Mouse (Mus musculus): ENCODE results near the gene Myh7b.
"Not testable (repeated sequence)": the region's sequence is repeated elsewhere in the genome, so short reads cannot be mapped to it uniquely, and the experiment has no call there.

The Myh7b gene

DNA sequence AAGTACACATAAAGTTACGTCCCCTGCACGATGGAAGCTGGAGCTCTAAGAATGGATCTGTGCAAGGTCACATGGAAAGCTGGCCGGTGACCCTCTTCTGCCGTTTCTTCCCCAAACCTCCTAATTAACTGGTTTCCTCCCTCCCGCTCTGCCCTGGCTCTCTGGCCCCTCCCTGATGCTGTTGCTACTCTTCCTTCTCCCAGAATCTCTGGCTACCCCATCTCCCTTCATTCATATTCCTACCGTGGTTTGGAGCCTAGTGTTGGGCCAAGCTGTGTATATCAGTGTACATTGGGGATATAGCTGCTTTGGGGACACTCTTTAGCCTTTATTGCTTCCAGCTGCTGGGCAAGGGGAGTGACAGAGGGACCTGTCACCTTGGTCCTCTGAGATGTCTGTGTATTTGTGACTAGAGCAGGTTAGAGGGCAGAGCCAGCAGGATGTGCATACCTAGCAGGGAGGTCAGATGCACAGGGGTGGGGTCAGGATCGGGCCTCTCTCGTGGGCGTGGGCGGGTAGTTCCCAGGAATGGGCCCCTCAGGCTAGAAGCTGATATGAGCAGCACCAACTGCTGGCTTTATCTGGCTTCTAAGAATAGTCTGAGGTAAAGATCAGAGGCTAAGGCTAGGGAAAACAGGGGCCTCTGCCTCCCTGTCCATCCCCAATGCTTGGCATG is 6.3 kb upstream of the Myh7b start:
- no peak for DNase-seq (ENCODE audit: low spot score)

DNA sequence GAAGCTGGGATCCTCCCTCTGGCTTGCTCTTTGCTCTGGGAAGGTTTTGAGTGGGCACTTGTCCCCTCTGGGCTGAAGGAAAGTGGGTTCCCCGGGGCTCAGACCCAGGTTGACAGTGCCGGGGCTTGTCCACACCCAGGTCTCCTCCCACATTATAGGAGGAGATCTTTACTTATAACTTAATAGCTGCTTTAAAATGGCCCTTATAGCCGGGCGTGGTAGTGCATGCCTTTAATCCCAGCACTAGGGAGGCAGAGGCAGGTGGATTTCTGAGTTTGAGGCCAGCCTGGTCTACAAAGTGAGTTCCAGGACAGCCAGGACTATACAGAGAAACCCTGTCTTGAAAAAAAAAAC is 5.8 kb upstream of the Myh7b start:
- DNase-seq (ENCODE audit: low spot score), result not testable (repeated sequence)

DNA sequence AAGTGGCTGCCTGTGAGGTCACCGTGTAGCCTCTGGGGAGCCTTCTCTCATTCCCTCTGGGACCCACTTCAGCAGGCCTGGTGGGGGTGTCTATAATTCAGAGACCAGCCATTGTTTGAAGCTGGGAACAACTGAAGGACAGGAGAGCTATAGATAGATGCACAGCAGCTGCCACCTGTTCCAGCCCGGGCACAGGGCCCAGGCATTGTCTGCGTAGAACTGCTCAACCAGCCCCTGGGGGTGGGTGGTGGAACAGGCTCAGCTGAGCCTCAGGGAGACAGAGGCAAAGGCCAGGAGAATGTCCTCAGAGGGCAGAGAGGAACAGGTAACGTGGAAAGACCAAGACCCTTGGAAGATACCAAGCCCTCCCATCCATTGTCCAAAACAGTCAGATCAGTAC is 4.7 kb upstream of the Myh7b start:
- no peak for DNase-seq (ENCODE audit: low spot score)

DNA sequence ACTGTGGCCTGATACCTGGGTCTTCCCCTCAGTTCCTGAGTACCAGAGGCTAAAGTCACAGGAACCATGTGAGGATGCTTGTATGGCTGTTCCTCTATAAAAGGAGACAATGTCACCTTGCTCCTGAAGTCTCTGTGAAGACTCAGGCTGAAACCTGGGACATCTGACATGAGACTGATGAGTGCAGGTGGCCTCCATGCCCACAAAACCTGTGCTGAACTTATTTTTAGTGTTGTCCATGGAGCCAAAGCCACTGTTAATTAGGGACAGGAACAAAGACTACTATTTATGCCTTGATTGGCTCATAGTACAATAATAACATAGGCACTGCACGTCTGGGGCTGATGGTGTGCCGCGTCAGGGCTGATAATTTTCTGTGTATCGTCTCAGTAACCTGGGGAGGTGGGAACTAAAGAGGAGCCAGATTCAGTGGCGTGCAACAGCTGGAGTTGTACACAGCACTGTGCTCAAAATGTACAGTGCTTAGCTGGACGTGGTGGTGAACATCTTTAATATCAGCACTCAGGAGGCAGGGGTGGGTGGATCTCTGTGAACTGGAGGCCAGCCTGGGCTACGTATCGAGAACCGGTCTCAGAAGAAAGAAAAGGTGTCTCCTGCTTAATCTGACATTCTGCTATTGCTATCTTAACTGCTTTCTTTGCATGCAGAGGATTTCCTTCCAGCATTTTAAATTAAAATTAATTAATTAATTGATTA is 980 bp downstream of the Myh7b start:
- DNase-seq (ENCODE audit: low spot score), result no peak

DNA sequence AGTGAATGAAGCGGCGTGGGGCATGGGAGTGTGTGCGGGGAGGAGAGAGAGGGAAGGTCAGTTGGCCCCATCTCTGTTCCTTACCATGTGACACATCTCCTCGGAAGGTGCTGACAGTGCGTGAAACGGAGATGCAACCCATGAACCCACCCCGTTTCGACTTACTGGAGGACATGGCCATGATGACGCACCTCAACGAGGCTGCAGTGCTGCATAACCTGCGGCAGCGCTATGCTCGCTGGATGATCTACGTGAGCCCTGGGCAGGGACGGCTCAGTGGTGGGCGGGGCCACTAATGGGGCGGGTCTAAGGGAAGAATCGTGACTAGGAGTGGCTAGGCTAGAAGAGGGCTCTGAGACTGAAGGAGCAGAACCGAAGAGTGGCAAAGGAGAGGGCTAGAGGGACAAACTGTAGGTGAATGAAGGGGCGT is 2.3 kb downstream of the Myh7b start:
- no peak for DNase-seq (ENCODE audit: low spot score)

DNA sequence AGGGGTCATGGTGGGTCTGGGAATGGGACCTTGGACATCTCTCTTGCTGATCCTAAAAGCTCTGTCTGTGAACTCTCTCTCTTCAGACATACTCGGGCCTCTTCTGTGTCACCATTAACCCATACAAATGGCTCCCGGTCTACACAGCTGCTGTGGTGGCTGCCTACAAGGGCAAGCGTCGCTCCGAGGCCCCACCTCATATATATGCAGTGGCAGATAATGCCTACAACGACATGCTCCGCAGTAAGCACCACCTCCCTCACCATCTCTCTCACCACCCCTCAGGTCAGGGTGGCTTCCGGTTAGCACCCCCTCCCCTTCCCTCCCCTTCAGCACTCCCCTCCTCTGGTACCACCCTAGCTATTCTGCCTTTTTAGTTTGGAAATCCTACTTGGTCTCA is 2.9 kb downstream of the Myh7b start:
- no peak for DNase-seq (ENCODE audit: low spot score)

DNA sequence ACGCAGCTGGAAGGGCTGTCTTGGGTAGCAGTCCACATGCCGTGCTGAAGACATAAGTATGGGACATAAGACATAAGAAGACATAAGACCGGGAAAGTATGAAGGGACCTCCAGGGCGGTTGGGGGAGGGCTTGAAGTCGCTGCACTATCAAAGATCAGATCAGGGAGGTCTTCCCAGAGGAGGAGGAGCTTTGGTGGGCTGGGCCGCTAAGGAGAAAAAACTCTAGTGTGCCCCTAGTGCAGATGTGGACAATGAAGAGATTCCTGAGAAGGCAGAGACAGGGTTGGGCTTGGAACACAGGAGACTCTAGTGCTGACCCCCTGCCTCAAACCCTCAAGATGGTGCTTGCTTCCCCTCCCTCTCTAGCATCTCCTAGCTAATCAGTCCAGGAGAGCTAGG is 6.0 kb downstream of the Myh7b start:
- no peak for DNase-seq (ENCODE audit: low spot score)

DNA sequence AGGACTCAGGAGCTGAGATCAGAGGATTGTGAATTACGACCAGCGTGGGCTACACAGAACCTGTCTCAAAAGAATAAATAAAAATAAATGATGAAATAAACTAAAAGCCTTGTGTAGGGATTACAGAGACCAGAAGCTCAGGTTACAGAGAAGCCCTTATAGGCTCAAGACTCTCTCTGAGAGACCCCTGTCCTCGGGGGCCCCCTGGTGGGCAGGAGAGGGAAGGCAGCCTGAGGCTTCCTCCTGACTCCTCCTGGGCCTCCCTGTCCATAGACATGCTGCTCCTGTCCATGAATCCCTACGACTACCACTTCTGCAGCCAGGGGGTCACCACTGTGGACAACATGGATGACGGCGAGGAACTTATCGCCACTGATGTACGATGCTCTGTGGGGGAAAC is 8.8 kb downstream of the Myh7b start:
- DNase-seq (ENCODE audit: low spot score), result peak; percentile 81

DNA sequence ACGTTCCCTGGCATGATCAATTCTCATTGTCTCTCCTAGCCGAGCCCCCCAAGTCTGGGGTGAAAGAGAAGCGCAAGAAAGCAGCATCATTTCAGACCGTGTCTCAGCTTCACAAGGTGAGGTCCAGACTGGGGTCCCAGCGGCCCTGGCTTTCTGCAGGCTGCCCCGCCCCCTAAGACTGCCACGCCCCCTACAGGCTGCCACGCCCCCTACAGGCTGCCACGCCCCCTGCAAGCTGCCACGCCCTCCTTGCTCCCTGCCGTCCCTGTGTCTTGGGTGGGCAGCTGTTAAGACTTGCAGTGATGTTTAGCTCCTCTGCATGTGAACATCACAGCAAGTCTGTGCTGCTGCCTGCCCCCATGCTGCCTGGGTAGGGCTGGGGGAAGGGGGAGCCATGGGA is 11.6 kb downstream of the Myh7b start:
- no peak for DNase-seq (ENCODE audit: low spot score)

DNA sequence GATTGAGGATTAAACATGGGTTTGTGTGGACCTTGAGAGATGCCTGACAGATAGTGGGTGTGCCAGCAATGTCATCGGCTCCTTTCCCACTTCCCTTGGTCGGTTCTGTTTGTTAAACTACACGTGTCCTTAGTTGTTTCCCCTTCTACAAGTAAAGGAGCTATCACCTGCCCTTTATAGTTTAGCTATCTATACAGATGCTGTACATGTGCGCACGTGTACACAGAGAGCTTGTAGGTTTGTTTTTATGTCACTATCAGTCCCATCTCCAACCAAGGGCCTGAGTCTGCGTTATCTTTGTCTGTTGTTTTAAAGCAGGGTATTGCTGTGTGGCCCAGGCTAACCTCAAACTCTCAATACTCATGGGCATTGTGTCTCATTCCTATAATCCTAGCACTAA is 13.0 kb downstream of the Myh7b start:
- no peak for DNase-seq (ENCODE audit: low spot score)

DNA sequence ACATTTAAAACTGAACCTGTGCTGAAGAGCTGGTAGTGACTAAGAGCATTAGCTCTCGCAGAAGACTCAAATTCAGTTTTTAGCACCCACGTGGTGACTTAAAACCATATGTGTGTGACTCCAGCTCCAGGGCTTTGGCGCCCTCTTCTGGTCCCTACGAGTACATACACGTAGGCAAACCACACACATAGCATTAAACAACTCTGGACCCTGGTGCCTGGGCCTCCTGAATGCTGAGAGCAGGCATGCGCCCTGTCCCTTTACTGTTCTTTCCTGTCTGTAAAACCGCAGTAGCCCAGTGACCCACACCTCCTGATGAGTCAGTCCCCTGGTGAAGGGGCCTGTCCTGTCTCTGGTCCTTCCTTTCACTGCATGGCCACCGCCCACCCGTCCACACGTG is 13.7 kb downstream of the Myh7b start:
- no peak for DNase-seq (ENCODE audit: low spot score)

DNA sequence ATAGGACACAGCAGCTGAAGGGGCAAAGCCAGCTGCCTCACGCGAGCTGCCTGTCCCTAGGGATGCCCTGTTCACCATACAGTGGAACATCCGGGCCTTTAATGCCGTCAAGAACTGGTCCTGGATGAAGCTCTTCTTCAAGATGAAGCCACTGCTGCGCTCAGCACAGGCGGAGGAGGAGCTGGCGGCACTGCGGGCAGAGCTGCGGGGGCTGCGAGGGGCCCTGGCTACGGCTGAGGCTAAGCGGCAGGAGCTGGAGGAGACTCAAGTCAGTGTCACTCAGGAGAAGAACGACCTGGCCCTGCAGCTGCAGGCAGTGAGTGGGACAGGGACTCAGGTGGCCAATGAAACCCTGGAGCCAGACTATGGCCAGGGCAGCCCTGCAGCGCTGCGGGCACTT is 15.3 kb downstream of the Myh7b start:
- DNase-seq (ENCODE audit: low spot score), result no peak

DNA sequence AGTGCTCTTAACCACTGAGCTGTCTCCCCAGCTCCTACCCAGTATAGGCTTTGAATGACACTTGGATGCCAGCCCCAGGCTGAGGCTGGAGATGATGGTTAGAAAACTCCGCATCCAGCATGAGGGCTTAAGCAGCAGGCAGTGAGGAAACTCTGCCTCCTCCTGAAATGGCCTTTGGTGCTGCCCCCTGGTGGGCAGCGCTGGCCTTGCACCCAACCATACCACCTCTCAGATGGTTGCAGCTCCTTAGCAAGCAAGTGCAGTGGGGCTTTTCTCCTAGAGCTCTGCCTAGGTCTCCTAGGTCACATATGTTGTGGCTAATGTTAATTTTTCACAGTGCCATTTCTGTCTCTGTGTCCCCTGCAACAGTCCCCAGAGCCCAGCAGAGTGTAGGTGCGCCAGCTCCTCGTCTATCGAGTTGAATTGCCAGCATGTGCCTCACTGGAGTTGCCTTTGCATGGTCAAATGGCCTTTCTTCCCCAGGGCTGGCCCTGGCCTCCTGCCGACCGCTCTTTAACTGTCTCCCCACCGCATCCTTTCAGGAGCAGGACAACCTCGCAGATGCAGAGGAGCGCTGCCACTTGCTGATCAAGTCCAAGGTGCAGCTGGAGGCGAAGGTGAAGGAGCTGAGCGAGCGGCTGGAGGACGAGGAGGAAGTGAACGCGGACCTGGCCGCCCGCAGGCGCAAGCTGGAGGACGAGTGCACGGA is 16.2 kb downstream of the Myh7b start:
- DNase-seq (ENCODE audit: low spot score), result no peak

DNA sequence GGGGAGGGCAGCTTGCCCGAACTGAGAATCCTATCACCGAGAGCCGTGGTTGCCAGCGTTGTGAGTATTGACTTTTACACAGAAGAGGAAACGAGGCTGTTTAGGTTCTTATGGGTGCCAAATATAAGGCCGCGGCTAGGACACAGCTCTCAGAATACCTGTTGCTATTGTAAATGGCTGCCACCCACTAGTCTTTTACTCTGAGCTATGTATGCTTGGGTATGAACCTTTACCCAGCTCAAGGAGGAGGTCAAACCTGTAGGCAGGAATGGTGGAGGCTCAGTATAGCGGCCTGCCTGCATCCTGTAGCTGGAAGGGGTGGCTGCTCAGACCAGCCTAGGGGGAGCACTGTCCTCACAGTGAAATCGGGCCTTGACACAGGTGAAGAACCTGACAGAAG is 17.1 kb downstream of the Myh7b start:
- DNase-seq (ENCODE audit: low spot score), result no peak

DNA sequence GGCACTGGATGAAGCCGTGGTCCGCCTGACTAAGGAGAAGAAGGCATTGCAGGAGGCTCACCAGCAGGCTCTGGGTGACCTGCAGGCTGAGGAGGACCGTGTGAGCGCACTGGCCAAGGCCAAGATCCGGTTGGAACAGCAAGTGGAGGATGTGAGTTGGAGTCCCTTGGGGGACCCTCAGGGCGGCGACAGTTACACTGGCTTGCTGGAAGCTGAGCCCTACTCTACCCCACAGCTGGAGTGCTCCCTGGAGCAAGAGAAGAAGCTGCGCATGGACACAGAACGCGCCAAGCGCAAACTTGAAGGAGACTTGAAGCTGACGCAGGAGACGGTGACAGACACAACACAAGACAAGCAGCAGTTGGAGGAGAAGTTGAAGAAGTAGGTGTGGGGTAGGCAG is 17.5 kb downstream of the Myh7b start:
- no peak for DNase-seq (ENCODE audit: low spot score)

DNA sequence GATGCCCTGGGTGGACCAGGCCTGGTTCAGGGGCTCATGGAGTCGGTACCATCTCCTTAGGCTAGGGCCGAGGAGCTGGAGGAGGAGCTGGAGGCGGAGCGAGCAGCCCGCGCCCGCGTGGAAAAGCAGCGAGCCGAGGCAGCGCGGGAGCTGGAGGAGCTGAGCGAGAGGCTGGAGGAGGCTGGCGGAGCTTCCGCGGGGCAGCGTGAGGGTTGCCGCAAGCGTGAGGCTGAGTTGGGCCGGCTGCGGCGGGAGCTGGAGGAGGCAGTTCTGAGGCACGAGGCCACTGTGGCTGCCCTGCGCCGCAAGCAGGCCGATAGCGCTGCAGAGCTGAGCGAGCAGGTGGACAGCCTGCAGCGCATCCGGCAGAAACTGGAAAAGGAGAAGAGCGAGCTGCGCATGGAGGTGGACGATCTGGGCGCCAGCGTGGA is 18.2 kb downstream of the Myh7b start:
- no peak for DNase-seq (ENCODE audit: low spot score)

DNA sequence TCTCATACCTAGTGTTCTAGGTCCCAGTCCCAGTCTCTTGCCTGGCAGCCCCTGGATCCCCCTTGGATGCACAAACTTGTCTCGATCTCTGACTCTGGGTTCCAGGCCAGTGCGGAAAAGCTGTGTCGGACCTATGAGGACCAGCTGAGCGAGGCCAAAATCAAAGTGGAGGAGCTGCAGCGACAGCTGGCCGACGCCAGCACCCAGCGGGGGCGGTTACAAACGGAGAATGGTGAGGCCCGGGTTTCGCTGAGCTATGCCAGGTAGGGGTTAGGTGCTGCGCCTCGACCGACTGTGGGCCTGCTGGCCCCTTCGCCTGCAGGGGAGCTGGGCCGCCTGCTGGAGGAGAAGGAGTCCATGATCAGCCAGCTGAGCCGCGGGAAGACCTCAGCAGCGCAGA is 19.1 kb downstream of the Myh7b start:
- no peak for DNase-seq (ENCODE audit: low spot score)

DNA sequence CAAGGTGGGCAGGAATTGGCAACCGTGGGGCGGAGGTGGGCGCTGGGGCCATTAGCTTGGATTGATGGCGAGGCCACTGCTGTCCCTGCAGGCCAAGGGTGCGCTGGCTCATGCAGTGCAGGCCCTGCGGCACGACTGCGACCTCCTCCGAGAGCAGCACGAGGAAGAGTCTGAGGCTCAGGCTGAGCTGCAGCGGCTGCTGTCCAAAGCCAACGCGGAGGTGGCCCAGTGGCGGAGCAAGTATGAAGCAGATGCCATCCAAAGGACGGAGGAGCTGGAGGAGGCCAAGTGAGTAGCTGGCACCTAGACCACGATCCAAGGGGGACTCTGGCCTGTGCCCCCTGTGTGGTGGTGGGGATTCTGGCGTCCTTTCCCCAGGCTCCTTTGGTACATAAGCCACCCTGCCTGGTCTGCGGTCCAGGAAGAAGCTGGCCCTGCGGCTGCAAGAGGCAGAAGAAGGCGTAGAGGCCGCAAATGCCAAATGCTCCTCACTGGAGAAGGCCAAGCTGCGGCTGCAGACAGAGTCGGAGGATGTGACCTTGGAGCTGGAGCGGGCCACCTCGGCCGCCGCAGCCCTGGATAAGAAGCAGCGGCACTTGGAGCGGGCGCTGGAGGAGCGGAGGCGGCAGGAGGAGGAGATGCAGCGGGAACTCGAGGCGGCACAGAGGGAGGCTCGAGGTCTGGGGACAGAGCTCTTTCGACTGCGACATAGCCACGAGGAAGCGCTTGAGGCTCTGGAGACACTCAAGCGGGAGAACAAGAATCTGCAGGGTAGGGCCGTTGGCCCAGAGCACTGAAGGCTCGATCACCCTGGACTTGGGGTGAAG is 19.8 kb downstream of the Myh7b start:
- DNase-seq (ENCODE audit: low spot score), result no peak

DNA sequence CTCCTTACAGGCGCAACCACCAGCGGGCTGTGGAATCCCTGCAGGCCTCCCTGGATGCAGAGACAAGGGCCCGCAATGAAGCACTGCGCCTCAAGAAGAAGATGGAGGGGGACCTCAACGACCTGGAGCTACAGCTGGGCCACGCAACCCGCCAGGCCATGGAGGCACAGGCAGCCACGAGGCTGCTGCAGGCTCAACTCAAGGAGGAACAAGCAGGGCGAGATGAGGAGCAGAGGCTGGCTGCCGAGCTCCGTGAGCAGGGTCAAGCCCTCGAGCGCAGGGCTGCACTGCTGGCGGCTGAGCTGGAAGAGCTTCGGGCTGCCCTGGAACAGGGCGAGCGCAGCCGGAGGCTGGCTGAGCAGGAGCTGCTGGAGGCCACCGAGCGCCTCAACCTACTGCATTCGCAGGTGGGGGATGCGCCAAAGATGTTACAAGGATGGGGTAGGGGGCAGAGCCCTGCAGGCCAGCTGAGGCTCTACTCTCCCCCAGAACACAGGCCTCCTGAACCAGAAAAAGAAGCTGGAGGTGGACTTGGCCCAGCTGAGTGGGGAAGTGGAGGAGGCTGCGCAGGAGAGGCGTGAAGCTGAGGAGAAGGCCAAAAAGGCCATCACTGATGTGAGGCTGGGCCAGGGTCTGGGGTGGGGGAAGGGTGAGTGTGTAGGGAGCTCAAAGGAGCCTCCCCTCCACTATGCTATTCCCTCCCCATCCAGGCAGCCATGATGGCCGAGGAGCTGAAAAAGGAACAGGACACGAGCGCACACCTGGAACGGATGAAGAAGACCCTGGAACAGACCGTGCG is 21.3 kb downstream of the Myh7b start:
- no peak for DNase-seq (ENCODE audit: low spot score)

DNA sequence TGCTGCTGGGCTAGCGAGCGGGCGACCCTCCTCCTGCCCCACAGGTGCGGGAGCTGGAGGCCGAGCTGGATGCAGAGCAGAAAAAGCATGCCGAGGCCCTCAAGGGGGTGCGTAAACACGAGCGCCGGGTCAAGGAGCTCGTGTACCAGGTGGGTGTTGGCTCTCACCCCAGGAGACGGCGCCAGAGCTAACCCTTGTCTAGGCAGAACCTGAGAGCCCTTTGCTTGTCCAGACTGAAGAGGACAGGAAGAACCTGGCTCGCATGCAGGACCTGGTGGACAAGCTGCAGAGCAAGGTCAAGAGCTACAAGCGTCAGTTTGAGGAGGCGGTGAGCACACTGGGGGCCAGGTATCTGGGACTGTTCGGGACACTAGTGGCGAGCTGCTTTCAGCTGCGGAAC is 22.1 kb downstream of the Myh7b start:
- DNase-seq (ENCODE audit: low spot score), result no peak

DNA sequence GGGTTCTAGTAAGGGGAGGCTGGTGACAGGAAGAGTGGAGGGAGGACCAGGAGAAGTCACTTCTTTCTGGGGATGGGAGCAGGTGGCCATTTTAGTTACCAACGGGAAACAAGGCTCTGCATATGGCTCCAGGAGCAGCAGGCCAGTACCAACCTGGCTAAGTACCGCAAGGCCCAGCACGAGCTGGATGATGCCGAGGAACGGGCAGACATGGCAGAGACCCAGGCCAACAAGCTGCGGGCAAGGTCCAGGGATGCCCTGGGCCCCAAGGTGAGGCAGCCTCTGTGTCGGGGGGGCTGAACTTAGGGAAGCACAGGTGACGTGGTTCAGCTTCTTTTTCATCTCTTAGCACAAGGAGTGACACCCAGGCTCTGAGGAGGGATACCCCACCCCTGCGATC is 22.7 kb downstream of the Myh7b start:
- no peak for DNase-seq (ENCODE audit: low spot score)

DNA sequence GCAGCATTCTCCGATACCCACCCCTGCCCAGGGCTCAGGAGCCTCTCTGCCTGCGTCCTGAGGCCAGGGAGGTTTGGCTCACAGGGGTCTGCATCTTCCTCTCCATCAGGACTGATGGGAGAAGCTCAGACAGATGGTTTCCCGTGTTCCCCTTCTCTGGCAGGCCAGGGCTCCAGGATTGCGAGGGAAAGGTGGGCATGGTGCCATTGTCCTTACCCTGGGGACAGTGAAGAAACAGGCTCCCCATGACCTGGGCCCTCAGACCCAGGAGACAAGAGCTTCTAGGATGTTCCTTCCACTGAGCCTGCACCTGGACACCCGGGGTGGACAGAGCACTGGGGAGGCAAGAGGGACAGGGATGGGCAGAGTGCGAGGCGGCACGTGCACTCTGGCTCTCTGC is 23.6 kb downstream of the Myh7b start:
- DNase-seq (ENCODE audit: low spot score), result no peak
